Mouse (Mus musculus) skeletal muscle tissue, adult 2 months (tissue): ENCODE measurements around the gene Rasgef1c.

Source experiments
- DNase-seq: peaks from one replicate; pipeline ENCODE4 v3.0.0-alpha.2; 2012; ENCODE audit warnings: low read depth, low spot score

The Rasgef1c gene

GRCm38 (mm10) chr11:50022085-50022484 lies 120.5 kb downstream of the Rasgef1c start:
- no peak for DNase-seq

- DNase-seq = no peak
Measured at GRCm38 (mm10) chr11:50024445-50024832, 122.8 kb downstream of the Rasgef1c start.

- peak; percentile 92 for DNase-seq
Measured at GRCm38 (mm10) chr11:50024833-50025720, 123.4 kb downstream of the Rasgef1c start, which contains the start of gene Rnf130. Gene Rnf130 (plus strand): TSS chr11:50025346.

- DNase-seq = no peak
Measured at GRCm38 (mm10) chr11:50025721-50026520, 124.3 kb downstream of the Rasgef1c start.

- no peak for DNase-seq
Measured at GRCm38 (mm10) chr11:50026521-50027090, 125.0 kb downstream of the Rasgef1c start.

- no peak for DNase-seq
Measured at GRCm38 (mm10) chr11:50028416-50028815, 126.8 kb downstream of the Rasgef1c start.
